Mouse (Mus musculus) heart, embryonic 14.5 days (tissue): ENCODE data around the gene Chpt1. TPM values are rescaled to one million over a fixed set of nuclear protein-coding genes. Genes with fewer than 3 reads are reported as not detected.

ENCODE experiments used
- ATAC-seq: fragments of 200-750 bp; cut with Nextera tagmentation; 2 replicates; pipeline ENCODE4 v1.8.0; 2017; ENCODE audit warnings: low read depth, moderate TSS enrichment; ENCODE audit not compliant: insufficient number of reproducible peaks, insufficient read depth, low FRiP score
- H3K27ac ChIP-seq, 2 experiments: fragments of 200-500 bp in 1 of 2; fragments of 300-500 bp in 1 of 2; sonication (generic) in 1 of 2; replicated peaks in 1 of 2; 2 replicates each; pipeline ENCODE4 v1.5.1; 2012 to 2014; ENCODE audit warnings: low read depth in 2 of 2, low read length in 2 of 2, control low read depth in 1 of 2, mild to moderate bottlenecking in 1 of 2, mixed read lengths in 1 of 2; ENCODE audit not compliant: control insufficient read depth in 1 of 2, insufficient read depth in 1 of 2
- H3K27me3 ChIP-seq: fragments of 300-500 bp; sonication (generic); 2 replicates; pipeline ENCODE4 v1.6.1; 2014; ENCODE audit warnings: mild to moderate bottlenecking, low read length, control low read depth; ENCODE audit not compliant: control insufficient read depth, insufficient read depth
- H3K36me3 ChIP-seq: fragments of 300-500 bp; sonication (generic); 2 replicates; pipeline ENCODE4 v1.6.1; 2014; ENCODE audit warnings: mild to moderate bottlenecking, control low read depth, low read length, mixed read lengths; ENCODE audit not compliant: control insufficient read depth, insufficient read depth
- H3K4me1 ChIP-seq, 2 experiments: fragments of 200-500 bp in 1 of 2; fragments of 300-500 bp in 1 of 2; sonication (generic) in 1 of 2; 2 replicates each; pipeline ENCODE4 v1.6.1; 2012 to 2014; ENCODE audit warnings: low read length in 2 of 2, control low read depth in 1 of 2, mixed read lengths in 1 of 2; ENCODE audit not compliant: control insufficient read depth in 2 of 2, insufficient read depth in 2 of 2
- H3K4me2 ChIP-seq: fragments of 300-500 bp; sonication (generic); 2 replicates; pipeline ENCODE4 v1.6.1; 2014; ENCODE audit warnings: mild to moderate bottlenecking, low read length
- H3K4me3 ChIP-seq, 2 experiments: fragments of 200-500 bp in 1 of 2; fragments of 300-500 bp in 1 of 2; sonication (generic) in 1 of 2; 2 replicates each; pipeline ENCODE4 v1.5.1; 2012 to 2014; ENCODE audit warnings: low read length in 2 of 2, mild to moderate bottlenecking in 2 of 2, control low read depth in 1 of 2, low read depth in 1 of 2, moderate library complexity in 1 of 2; ENCODE audit not compliant: control insufficient read depth in 1 of 2, insufficient read depth in 1 of 2
- H3K9ac ChIP-seq: fragments of 300-500 bp; sonication (generic); 2 replicates; pipeline ENCODE4 v1.6.1; 2014; ENCODE audit warnings: mild to moderate bottlenecking, low read length
- H3K9me3 ChIP-seq: fragments of 300-500 bp; sonication (generic); 2 replicates; pipeline ENCODE4 v1.6.1; 2016; ENCODE audit warnings: low read length, control low read depth; ENCODE audit not compliant: control insufficient read depth
- WGBS: fragments of 180-500 bp; shearing (Covaris S2); extraction: QIAGEN DNeasy Blood & Tissue Kit; methylation state at CpG from one replicate; pipeline ENCODE4 v1.1.7; 2014; 5-methylcytosine and 5-hydroxymethylcytosine counted together
- polyA plus RNA-seq: library from polyadenylated mRNA; unstranded; fragments of >200 nt; fragmentation: Nextera tagmentation; extraction: Ambion mirVana; gene quantifications from 2 replicates; pipeline ENCODE4 v1.2.1, GENCODE M21; 2014

Gene Chpt1
- polyA plus RNA-seq, 1 experiment from 2014 or later: 55.5 TPM

DNA sequence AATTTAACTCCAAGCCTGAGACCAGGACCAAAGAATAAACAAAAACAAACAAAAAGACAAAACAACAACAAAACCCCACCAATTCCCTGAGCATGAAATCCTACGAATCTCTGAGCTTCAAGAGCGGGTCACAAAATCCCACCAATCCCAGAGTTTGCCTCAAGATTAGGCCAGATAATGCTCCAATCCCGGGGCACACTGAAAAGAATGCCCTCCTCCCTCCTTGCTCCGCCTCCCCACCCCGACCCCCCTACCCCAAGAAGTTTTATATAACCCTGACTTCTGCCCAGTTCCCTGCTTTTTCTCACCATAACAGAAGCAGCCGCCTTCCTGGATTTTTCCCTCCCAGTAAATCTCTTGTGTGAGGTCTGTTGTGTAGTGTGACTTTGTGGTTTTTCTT lies 46.1 kb downstream of the Chpt1 start:
- H3K9ac ChIP-seq: no peak overlapping the region
- no peaks in the 10 kb centered on the region for H3K9me3 ChIP-seq
- no peaks in the 10 kb centered on the region for H3K27me3 ChIP-seq
- no peak overlapping the region for H3K4me2 ChIP-seq
- no peak overlapping the region for H3K4me3 ChIP-seq
- H3K27ac ChIP-seq: no peak overlapping the region
- H3K36me3 ChIP-seq: no peaks in the 10 kb centered on the region
- ATAC-seq: no peak
- 43% methylated on average over 6 of the region's 6 CpGs for WGBS
- H3K4me1 ChIP-seq: no peaks in the 10 kb centered on the region

DNA sequence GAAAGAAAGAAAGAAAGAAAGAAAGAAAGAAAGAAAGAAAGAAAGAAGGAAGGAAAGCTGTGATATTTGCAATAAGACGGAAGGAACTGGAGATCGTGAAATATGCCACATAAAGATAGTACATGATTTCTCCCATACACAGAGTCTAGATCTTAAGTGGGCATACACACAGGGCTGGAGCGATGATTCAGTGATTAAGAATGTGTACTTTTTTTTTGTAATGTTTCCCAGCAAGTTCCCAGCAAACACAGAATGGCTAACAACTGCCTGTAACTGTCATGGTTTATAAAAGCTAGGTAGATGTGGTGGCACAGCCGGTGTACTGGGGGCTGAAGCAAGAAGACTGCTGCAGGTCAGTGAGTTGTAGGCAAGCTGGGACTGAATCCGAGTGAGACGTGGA lies 51.9 kb downstream of the Chpt1 start:
- Histone ChIP-seq H3K4me2 (no peak overlapping the region), H3K4me3 (no peak overlapping the region), H3K9me3 (no peaks in the 10 kb centered on the region), H3K4me1 (no peaks in the 10 kb centered on the region), H3K27ac (no peak overlapping the region), H3K36me3 (no peaks in the 10 kb centered on the region), H3K9ac (no peak overlapping the region), H3K27me3 (no peaks in the 10 kb centered on the region)
- WGBS: 83% methylated on average over 6 of the region's 6 CpGs
- ATAC-seq: no peak

DNA sequence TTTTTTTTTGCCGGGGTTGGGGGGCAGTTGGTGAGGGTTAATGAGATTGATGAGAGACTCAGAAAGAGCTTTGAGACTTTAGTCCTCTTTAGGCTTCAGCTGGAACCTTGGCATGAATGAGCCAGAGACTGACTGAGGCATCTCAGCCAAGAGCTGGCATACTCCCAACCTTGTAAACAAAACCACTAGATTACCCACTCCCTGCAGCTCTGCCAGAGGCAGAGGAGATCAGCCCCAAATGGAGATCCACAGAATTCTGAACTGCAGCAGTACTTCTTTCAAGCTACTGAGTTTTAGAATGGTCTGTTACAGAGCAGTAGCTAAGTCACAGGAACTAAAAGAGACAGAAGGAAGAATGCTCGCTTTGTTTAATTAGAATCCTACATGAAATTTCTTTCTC lies 52.7 kb downstream of the Chpt1 start:
- H3K27ac ChIP-seq: no peak overlapping the region
- no peak for ATAC-seq

DNA sequence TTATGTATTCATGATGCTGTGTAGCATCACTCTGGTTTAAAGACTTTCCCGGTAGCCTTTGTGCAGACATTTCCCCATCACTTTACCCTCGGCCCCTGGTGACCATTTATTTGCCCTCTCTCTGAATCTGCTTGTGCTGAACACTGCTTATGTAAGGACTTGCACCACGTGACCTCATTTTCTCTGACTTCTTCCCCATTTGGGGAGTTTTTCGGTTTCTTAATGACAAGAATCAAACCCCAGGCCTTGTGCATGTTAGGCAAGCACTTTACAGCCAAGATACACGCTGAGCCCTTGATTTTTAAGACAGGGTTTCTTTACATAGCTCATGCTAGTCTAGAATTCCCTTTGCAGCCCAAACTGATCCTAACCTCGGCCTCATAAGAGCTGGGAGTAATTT lies 62.6 kb downstream of the Chpt1 start:
- no peak for ATAC-seq
- Histone ChIP-seq H3K4me2 (no peak overlapping the region), H3K4me1 (no peaks in the 10 kb centered on the region; a peak in 1 of 4 replicates), H3K27ac (no peak overlapping the region), H3K36me3 (peaks cover 39% of the 10 kb centered on the region), H3K27me3 (no peaks in the 10 kb centered on the region), H3K9me3 (no peaks in the 10 kb centered on the region), H3K4me3 (no peak overlapping the region), H3K9ac (no peak overlapping the region)
- WGBS: 85% methylated on average over 6 of the region's 6 CpGs

More for the DNA sequence above, 52.7 kb downstream of the Chpt1 start:
- 71% methylated on average over 2 of the region's 2 CpGs for WGBS
- Histone ChIP-seq H3K9me3 (no peaks in the 10 kb centered on the region), H3K27me3 (no peaks in the 10 kb centered on the region), H3K4me2 (no peak overlapping the region), H3K36me3 (peaks cover 5% of the 10 kb centered on the region; the same call in 1 of the 2 replicates), H3K4me3 (no peak overlapping the region), H3K4me1 (no peaks in the 10 kb centered on the region), H3K9ac (no peak overlapping the region)

DNA sequence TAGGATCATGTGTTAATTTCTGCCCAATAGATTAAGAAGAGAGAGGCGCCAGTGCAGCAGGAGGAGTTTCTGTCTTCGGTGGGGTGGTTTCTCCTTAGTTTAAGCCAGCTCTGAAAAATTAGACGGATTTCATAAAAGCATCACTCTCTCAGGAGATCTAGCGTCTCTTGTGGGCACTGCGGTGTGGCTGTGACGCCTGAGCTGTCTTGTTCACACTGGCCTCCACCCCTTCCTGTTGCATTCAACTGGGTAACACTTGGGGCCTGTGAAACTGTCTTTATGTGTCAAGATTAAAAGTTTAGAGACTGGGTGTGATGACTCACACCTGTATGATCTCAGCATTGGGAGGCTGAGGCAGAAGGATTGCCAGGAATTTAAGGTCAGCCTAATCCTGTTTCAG lies 75.9 kb downstream of the Chpt1 start:
- no peak overlapping the region for H3K4me2 ChIP-seq

DNA sequence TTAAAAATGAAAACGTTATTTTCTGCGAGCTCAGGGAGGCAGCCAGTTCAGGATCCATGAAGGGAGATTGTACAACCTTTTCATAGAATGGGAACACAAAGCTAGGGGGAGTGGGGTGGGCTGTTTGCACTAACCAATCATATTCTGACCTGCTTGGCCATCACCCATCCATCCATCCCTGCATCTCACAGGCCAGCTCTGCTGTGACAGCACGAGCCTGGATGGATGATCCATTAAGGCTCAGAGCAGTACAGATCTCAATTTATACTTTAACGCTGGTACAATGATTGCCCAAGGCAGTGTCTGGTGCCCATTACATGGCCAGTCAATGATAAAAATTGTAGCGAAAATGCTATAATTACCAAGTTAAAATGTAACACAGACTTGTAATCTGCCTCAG lies 77.0 kb downstream of the Chpt1 start:
- Histone ChIP-seq H3K4me1 (no peaks in the 10 kb centered on the region), H3K27me3 (no peaks in the 10 kb centered on the region), H3K4me2 (no peak overlapping the region), H3K4me3 (no peak overlapping the region), H3K9me3 (no peaks in the 10 kb centered on the region), H3K27ac (no peak overlapping the region), H3K9ac (no peak overlapping the region), H3K36me3 (peaks cover 34% of the 10 kb centered on the region)
- ATAC-seq: no peak
- WGBS: 57% methylated on average over 5 of the region's 5 CpGs

More for the DNA sequence above, 75.9 kb downstream of the Chpt1 start:
- H3K27ac ChIP-seq: no peak overlapping the region
- 91% methylated on average over 6 of the region's 6 CpGs for WGBS
- no peak overlapping the region for H3K9ac ChIP-seq
- no peak for ATAC-seq
- H3K36me3 ChIP-seq: peaks cover 35% of the 10 kb centered on the region
- no peaks in the 10 kb centered on the region for H3K4me1 ChIP-seq
- H3K27me3 ChIP-seq: no peaks in the 10 kb centered on the region
- no peak overlapping the region for H3K4me3 ChIP-seq
- H3K9me3 ChIP-seq: no peaks in the 10 kb centered on the region

DNA sequence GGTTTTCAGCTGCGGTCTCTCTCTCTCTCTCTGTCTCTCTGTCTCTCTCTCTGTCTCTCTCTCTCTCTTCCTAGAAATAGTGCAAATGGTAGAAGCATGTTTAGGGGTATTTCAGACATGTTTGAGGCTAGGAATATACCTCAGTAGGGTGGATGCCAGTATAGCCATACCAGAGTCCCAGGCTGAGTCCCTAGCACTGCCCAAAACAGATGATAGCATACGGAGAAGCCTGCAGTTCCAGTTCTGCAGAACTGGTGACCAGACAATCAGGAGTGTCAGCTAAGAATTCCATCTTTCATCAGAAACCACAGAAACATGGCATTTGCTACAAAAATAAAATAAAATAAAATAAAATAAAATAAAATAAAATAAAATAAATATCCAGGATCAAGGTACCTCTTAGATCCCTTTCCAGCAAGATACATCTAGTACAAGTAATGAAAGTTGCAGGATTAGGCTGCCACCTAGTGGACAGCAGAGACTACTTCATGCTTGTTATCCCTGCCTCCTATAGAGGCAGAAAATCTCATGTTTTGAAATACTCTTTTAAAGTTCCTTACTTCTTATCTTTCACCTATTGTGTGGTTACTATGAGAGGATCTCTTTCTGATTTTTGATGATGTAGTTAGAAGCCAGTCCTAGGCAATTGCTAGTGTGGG lies 77.6 kb downstream of the Chpt1 start:
- Histone ChIP-seq H3K4me3 (no peak overlapping the region), H3K36me3 (peaks cover 28% of the 10 kb centered on the region), H3K4me1 (peaks cover 3% of the 10 kb centered on the region in 2 experiments; a peak in 3 of 4 replicates), H3K27ac (no peak overlapping the region), H3K9ac (no peak overlapping the region), H3K27me3 (no peaks in the 10 kb centered on the region), H3K4me2 (no peak overlapping the region), H3K9me3 (no peaks in the 10 kb centered on the region)
- ATAC-seq: no peak
- 96% methylated on average over 2 of the region's 2 CpGs for WGBS
